Mouse (Mus musculus) retina, adult 2 months (tissue): ENCODE results near the gene Anapc2.

Source experiments
- DNase-seq: peaks from one replicate; pipeline ENCODE4 v3.0.0-alpha.2; 2012; ENCODE audit warnings: low read depth, low spot score

Gene Anapc2

DNA sequence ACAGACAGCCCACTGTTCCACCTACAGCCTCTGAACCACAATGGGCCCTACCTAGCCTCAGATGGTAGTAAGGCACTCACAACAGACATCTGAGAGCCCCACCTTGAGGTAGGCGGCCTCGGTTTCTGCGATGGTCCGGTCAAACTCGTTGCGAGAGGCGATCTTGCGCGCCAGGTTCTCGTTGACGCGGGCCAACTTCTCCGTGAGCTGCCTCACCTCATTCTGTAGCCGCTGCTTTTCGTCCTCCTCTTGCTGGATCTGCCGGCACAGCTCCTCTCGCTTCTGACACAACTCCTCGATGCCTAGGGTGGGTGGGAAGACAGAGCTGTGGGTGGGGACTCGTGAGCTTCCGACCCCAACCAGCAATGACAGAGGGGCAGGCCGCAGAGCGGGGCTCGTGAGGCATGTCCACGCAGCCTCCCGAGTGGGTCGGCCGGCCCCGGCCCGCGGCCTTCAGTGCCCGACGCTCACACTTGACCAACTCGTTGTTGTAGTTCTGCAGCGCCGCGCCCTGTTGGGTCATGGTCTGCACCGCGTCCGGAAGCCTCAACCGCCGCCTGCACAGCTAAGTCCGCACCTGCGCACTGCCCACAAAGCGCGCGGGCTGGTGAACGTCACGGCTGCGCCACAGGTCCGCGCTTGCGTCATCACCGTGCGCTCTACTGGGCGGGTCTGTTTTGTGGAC, at the start of gene Anapc2, which contains the start of gene Ssna1:
TSS of gene Anapc2 (plus strand) at position 652 of the 685 bp plus-strand sequence.
TSS of gene Ssna1 (minus strand) at position 612 of the 685 bp plus-strand sequence.
- peak; percentile 92 for DNase-seq

GRCm38 (mm10) chr2:25223681-25224491, 48.4 kb upstream of the Anapc2 start:
- peak; percentile 33 for DNase-seq

DNA sequence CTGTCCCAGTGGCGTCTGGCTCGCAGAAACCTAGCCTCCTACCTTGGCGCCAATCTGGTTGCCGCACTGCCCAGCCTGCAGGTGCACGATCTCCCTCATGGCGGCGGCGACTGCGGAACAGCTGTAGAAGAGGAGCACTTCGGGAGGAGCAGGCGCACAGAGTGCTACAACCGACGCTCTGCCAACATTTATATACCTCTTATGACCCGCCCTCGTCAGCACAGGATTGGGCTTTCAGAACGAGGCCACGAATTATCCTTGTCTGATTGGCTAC, 47.8 kb upstream of the Anapc2 start, which contains the start of gene Tubb4b:
TSS of gene Tubb4b (minus strand) at position 211 of the 274 bp plus-strand sequence.
- DNase-seq, result no peak

DNA sequence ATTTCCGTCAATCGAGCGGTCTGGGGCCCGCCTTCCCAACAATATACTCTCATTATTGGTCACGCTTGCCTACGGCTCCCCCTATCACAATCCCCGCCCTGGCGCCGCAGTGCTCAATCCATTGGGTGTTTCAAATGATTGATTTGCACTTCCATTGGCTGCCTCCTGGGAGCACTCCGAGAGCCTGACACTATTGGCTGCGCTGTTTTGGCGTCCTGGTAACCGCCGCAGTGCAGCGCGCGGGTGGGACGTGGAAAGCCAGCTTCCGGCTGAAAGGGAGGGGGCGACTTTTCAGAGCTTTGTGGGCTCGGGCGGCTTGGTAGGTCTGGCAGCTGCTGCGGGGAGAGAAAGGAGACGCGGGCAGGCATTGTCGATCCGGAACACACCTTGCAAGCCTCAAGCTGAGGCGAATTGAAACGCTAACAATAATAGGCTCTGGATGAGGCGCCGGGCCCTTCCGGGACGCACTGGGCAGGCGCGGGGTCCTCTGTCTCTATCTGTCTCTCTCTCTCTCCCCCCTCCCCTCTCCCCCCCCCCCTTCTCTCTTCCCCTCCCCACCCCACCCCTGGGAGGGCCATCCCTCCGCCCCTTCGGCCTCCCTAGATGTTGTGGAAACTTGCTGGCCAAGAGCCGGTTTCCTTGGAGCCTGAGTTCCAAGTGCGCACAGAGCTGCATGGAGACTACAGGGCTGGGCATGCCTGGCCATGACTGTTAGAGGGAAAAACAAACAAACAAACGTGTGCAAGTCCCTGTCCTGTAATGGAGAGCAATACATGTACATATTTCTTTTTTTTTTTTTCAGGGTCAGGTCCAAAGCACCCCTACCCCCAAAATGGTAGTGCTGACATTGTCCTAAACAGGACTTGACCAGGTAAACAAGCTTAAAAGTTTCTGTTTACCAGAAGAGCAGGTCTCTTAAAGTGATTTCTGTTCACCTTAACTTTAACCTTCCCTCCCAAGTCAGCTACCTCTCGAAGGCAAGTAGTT, 47.2 kb upstream of the Anapc2 start:
- DNase-seq, result peak; percentile 99

- no peak for DNase-seq
These were observed 46.4 kb upstream of the Anapc2 start for GRCm38 (mm10) chr2:25225811-25226379.

DNA sequence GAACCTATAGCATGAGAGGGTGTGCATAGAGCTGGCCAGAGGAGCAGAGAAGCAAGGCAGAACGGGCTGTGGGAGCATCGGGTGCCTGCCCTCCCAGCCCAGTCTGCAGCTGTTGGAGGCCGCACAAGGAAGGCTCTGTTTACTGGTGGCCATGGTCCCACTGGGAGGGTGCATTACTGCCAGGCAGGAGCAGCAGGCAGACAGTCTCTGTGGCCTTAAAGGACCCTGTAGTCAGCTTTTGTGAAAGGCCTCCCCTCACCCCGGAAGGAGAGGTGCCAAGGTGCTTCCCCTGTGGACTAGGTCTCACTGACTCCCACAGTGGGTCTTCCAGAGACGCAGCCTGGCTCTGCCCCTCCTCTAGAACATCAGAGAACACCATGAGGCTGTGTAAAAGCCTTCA, 45.4 kb upstream of the Anapc2 start:
- DNase-seq, result no peak

- no peak for DNase-seq
These were observed 44.9 kb upstream of the Anapc2 start for GRCm38 (mm10) chr2:25227406-25227805.

- DNase-seq, result peak; percentile 61
These were observed 43.8 kb upstream of the Anapc2 start for GRCm38 (mm10) chr2:25228431-25228889.

DNA sequence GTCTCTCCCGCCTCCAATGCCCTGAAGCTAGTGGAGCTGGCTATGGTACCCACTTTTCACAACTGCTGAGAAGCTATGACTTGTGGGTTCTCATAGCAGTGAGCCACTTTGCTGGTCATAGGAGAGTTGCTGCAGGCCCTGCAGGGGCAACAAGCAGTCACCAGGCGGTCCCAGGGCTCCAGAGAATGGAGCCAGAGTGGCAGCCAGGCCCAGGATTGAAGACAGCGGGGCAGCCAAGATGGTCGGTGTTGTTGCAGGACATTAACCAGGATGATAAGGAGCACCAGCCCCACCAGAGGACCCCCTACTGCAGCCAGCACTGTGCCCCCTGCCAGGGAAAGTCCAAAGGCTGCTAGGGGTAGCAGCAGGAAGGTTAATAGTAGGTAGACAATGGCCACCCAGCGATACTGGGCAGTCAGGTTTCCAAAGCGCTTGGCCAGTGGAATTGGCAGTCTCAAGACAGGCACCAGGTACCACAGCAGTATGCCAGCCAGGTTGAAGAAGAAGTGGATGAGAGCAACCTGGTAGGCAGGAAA, 43.2 kb upstream of the Anapc2 start:
- DNase-seq, result no peak

GRCm38 (mm10) chr2:25229582-25229981, 42.7 kb upstream of the Anapc2 start:
- no peak for DNase-seq

DNA sequence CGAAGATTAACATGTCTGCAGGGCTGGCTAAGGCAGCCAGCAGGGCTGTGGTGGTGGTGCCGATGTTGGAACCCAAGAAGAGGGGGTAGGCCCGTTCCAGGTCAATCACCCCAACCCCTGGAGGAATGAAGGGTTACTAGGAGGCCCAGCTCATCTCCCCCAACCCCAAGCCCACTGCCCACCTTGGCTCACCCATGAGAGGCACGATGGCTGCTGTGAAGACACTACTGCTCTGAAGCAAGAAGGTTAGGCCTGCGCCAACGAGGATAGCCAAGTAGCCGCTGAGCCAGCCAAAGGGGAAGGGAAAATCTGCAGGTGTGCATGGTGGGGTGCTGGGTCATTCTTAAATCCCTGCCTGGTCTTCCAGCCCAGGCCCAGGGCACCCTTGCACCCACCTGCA, 41.7 kb upstream of the Anapc2 start:
- no peak for DNase-seq

- DNase-seq, result no peak
These were observed 41.2 kb upstream of the Anapc2 start for GRCm38 (mm10) chr2:25231038-25231437.

- no peak for DNase-seq
These were observed 38.9 kb upstream of the Anapc2 start for GRCm38 (mm10) chr2:25233421-25233820.

GRCm38 (mm10) chr2:25234050-25234449, 38.2 kb upstream of the Anapc2 start, which contains the start of gene Slc34a3:
TSS of gene Slc34a3 (minus strand) at chr2:25234364.
- no peak for DNase-seq

- no peak for DNase-seq
These were observed 37.6 kb upstream of the Anapc2 start for GRCm38 (mm10) chr2:25234551-25235220.

DNA sequence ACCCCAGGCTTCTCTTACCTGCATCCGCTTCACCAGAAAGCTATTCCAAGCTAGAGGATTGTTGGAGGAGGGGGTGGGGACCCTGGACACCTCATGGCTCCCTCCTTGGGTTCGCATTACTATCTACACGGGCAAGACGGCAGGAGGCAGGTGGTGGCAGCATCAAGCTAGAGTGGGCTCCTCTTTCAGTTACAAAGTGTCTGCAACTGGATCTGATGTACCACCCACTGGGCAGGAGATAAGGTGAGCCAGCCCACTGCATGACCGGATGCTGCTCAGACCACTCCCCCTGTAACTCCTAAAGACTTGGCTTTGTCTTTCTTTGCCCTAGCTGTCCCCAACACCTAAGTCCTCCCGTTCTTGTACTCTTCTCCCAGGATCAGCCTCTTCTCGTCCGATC, 35.7 kb upstream of the Anapc2 start, which contains the start of gene Rnf224:
TSS of gene Rnf224 (minus strand) at position 174 of the 400 bp plus-strand sequence.
- DNase-seq, result no peak

DNA sequence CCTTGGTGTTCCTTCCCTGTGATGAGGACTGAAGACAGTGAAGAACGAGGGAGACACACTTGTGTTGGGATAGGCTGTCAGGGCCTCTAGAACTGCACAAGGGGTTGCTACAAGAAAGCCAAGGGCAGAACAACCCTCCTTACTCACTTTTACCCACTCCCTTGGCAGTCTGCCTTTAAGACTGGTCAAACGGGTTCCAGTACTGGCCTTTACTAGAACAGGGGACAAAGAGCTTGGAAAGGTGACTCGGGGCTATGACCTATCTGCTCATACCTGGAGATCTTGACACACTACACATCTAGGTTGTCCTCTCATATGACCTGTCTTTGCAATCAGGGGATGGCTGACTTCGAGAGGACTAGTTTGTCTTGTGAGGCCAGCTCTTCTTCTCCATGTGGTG, 34.8 kb upstream of the Anapc2 start:
- DNase-seq, result no peak

GRCm38 (mm10) chr2:25238106-25238505, 34.2 kb upstream of the Anapc2 start:
- no peak for DNase-seq

GRCm38 (mm10) chr2:25239766-25240165, 32.5 kb upstream of the Anapc2 start:
- DNase-seq, result no peak

GRCm38 (mm10) chr2:25240310-25240709, 32.0 kb upstream of the Anapc2 start:
- no peak for DNase-seq
